Mouse (Mus musculus): ENCODE data around the gene Tspan9.

- no peak for TF ChIP-seq CTCF (IDR thresholded peaks at IDR 0.05; ENCODE audit: borderline replicate concordance, extremely low read depth, insufficient read depth, insufficient read length)
- no peak for TF ChIP-seq POLR2A (IDR thresholded peaks at IDR 0.05; ENCODE audit: borderline replicate concordance, extremely low read depth, insufficient read depth, insufficient read length, poor library complexity, severe bottlenecking)
Observed at GRCm38 (mm10) chr6:128065982-128066381, 77.4 kb downstream of the Tspan9 start.
